Mouse (Mus musculus): ENCODE data around the gene Tmem147.
A peak's percentile ranks its signal among the peaks of the same experiment; 100 is the strongest.

Gene Tmem147

GRCm38 (mm10) chr7:30723274-30723953 lies 5.9 kb downstream of the Tmem147 start:
- DNase-seq = no peak

GRCm38 (mm10) chr7:30721286-30721685 lies 8.1 kb downstream of the Tmem147 start:
- DNase-seq = no peak

GRCm38 (mm10) chr7:30719669-30720068 lies 9.7 kb downstream of the Tmem147 start:
- DNase-seq = no peak

GRCm38 (mm10) chr7:30717716-30718046 lies 11.7 kb downstream of the Tmem147 start:
- no peak for DNase-seq

- peak; percentile 73 to 75 for DNase-seq
Observed at GRCm38 (mm10) chr7:30717006-30717715, 12.2 kb downstream of the Tmem147 start.

GRCm38 (mm10) chr7:30711942-30712341 lies 17.4 kb downstream of the Tmem147 start, which contains the start of gene Atp4a:
TSS of gene Atp4a (plus strand) at chr7:30712209.
- no peak for DNase-seq

GRCm38 (mm10) chr7:30707441-30707840 lies 21.9 kb downstream of the Tmem147 start:
- no peak for DNase-seq

GRCm38 (mm10) chr7:30706214-30706882 lies 23.0 kb downstream of the Tmem147 start:
- no peak for DNase-seq

GRCm38 (mm10) chr7:30698589-30698988 lies 30.8 kb downstream of the Tmem147 start, which contains the start of gene 2200002J24Rik:
TSS of gene 2200002J24Rik (plus strand) at chr7:30698926.
- DNase-seq = peak in 1 of 2 experiments; percentile 14

GRCm38 (mm10) chr7:30698101-30698500 lies 31.2 kb downstream of the Tmem147 start:
- no peak for DNase-seq

- no peak for DNase-seq
Observed at GRCm38 (mm10) chr7:30688325-30688724, 41.0 kb downstream of the Tmem147 start.

- no peak for DNase-seq
Observed at GRCm38 (mm10) chr7:30683425-30683824, 45.9 kb downstream of the Tmem147 start.

GRCm38 (mm10) chr7:30681897-30682296 lies 47.4 kb downstream of the Tmem147 start:
- DNase-seq = no peak

- no peak for DNase-seq
Observed at GRCm38 (mm10) chr7:30678263-30678975, 50.9 kb downstream of the Tmem147 start.
